Mouse (Mus musculus): Measurements from ENCODE around the gene Mtmr10. TPM values are rescaled to one million over a fixed set of nuclear protein-coding genes. Genes with fewer than 3 reads are reported as not detected.
A peak's percentile ranks its signal among the peaks of the same experiment; 100 is the strongest.

Mtmr10 gene
- polyA plus RNA-seq (2015; fragmentation: Nextera tagmentation; extraction: Ambion mirVana) = 3.2 and 3.4 TPM in 2 replicates

GRCm38 (mm10) chr7:64287414-64288091, at the start of gene Mtmr10:
Gene Mtmr10 (plus strand): TSS chr7:64287653.
- Histone ChIP-seq H3K4me1 (replicated peaks; ENCODE audit: control insufficient read depth, insufficient read depth, low read length) (peaks cover 4% of the 10 kb centered on the region), H3K4me2 (replicated peaks; ENCODE audit: low read depth) (peak within 1 kb of the TSS; percentile 82), H3K9ac (ENCODE audit: low read depth, low read length) (peak within 1 kb of the TSS; percentile 94), H3K27me3 (replicated peaks; ENCODE audit: control insufficient read depth, insufficient read depth, low read length) (no peaks in the 10 kb centered on the region), H3K4me3 (ENCODE audit: low read depth, low read length) (peak within 1 kb of the TSS; percentile 96), H3K27ac (ENCODE audit: low read depth, low read length) (peak within 1 kb of the TSS; percentile 94), H3K36me3 (ENCODE audit: control insufficient read depth, insufficient read depth) (no peaks in the 10 kb centered on the region), H3K9me3 (ENCODE audit: control insufficient read depth) (no peaks in the 10 kb centered on the region)
- under 1% methylated on average over 69 of the region's 77 CpGs for WGBS
- ATAC-seq = peak; percentile 100
- TF ChIP-seq CTCF (IDR thresholded peaks at IDR 0.05; ENCODE audit: low read depth) = peak; percentile 71

DNA sequence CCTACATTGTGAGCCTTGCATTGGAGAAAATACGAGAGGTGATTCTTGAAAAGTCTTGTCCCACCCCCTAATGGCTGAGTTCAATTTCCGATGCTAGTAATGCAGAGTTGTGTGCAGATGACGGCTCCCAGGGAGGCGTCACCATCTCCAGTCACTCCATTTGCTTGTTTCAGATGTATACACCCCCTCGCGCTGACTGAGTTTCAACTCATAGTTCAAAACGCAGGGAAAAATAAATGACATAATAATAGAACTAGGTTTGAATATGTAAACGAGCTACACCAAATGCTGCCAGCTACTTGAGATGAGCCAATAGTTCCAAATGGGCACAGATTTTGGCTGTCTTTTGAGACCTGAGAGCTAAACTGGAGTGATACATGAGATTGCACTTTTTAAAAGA, 49.7 kb upstream of the Mtmr10 start:
- TF ChIP-seq CTCF (IDR thresholded peaks at IDR 0.05; ENCODE audit: low read depth) = no peak
- H3K4me3 ChIP-seq (ENCODE audit: low read depth, low read length) = no peak overlapping the region
- H3K9ac ChIP-seq (ENCODE audit: low read depth, low read length) = no peak overlapping the region
- no peaks in the 10 kb centered on the region for H3K9me3 ChIP-seq (ENCODE audit: control insufficient read depth)
- 86% methylated on average over 8 of the region's 8 CpGs for WGBS
- ATAC-seq = no peak
- no peak overlapping the region for H3K4me2 ChIP-seq (replicated peaks; ENCODE audit: low read depth)
- no peaks in the 10 kb centered on the region for H3K27me3 ChIP-seq (replicated peaks; ENCODE audit: control insufficient read depth, insufficient read depth, low read length)
- H3K27ac ChIP-seq (ENCODE audit: low read depth, low read length) = no peak overlapping the region
- H3K4me1 ChIP-seq (replicated peaks; ENCODE audit: control insufficient read depth, insufficient read depth, low read length) = no peaks in the 10 kb centered on the region
- H3K36me3 ChIP-seq (ENCODE audit: control insufficient read depth, insufficient read depth) = no peaks in the 10 kb centered on the region

- 75% methylated on average over 7 of the region's 7 CpGs for WGBS
- ATAC-seq = peak; percentile 60; the same call in 1 of the 2 replicates
- Histone ChIP-seq H3K4me2 (replicated peaks; ENCODE audit: low read depth) (no peak overlapping the region), H3K9ac (ENCODE audit: low read depth, low read length) (no peak overlapping the region), H3K27me3 (replicated peaks; ENCODE audit: control insufficient read depth, insufficient read depth, low read length) (no peaks in the 10 kb centered on the region), H3K36me3 (ENCODE audit: control insufficient read depth, insufficient read depth) (no peaks in the 10 kb centered on the region), H3K27ac (ENCODE audit: low read depth, low read length) (no peak overlapping the region), H3K4me1 (replicated peaks; ENCODE audit: control insufficient read depth, insufficient read depth, low read length) (no peaks in the 10 kb centered on the region), H3K9me3 (ENCODE audit: control insufficient read depth) (no peaks in the 10 kb centered on the region), H3K4me3 (ENCODE audit: low read depth, low read length) (no peak overlapping the region)
- no peak for TF ChIP-seq CTCF (IDR thresholded peaks at IDR 0.05; ENCODE audit: low read depth)
These were observed 48.9 kb upstream of the Mtmr10 start for GRCm38 (mm10) chr7:64238410-64239086.

DNA sequence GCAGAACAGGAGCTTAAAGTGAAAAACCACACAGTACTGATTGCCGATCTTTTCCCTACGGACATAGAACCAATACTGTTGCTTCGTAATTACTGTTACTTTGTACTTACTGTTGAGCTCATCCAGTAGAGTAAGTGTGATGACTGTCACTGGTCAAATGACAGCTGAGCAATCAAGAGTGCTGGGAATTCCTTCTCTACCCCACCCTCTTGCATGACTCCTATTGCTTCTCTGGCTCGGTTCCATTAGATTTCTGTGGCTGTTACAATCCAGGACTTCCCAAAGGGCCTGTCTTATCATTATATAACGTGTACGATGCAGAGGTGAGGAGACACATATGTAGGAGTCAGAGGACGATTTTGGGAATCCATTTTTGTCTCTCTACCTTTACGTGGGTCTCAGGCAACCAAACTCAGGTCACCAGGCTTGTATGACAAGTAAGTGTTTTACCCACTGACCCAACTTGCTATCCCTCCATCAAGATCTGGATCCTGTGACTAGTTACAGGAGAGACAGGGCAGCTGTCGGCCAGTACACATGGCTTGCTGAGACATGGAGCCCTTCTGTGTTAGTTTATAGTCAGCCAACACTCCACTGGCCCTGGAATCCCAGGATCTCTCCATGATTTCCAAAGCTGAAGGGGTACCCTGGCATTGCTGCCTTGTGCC, 48.2 kb upstream of the Mtmr10 start:
- ATAC-seq = no peak
- no peaks in the 10 kb centered on the region for H3K27me3 ChIP-seq (replicated peaks; ENCODE audit: control insufficient read depth, insufficient read depth, low read length)
- whole genome bisulfite sequencing = 76% methylated on average over 9 of the region's 9 CpGs
- no peak overlapping the region for H3K9ac ChIP-seq (ENCODE audit: low read depth, low read length)
- no peak for TF ChIP-seq CTCF (IDR thresholded peaks at IDR 0.05; ENCODE audit: low read depth)
- no peaks in the 10 kb centered on the region for H3K36me3 ChIP-seq (ENCODE audit: control insufficient read depth, insufficient read depth)
- no peak overlapping the region for H3K4me3 ChIP-seq (ENCODE audit: low read depth, low read length)
- no peaks in the 10 kb centered on the region for H3K4me1 ChIP-seq (replicated peaks; ENCODE audit: control insufficient read depth, insufficient read depth, low read length)
- no peak overlapping the region for H3K27ac ChIP-seq (ENCODE audit: low read depth, low read length)
- H3K4me2 ChIP-seq (replicated peaks; ENCODE audit: low read depth) = no peak overlapping the region
- no peaks in the 10 kb centered on the region for H3K9me3 ChIP-seq (ENCODE audit: control insufficient read depth)

- Histone ChIP-seq H3K4me1 (replicated peaks; ENCODE audit: control insufficient read depth, insufficient read depth, low read length) (no peaks in the 10 kb centered on the region), H3K4me2 (replicated peaks; ENCODE audit: low read depth) (no peak overlapping the region), H3K9me3 (ENCODE audit: control insufficient read depth) (no peaks in the 10 kb centered on the region), H3K9ac (ENCODE audit: low read depth, low read length) (no peak overlapping the region), H3K36me3 (ENCODE audit: control insufficient read depth, insufficient read depth) (no peaks in the 10 kb centered on the region), H3K27me3 (replicated peaks; ENCODE audit: control insufficient read depth, insufficient read depth, low read length) (no peaks in the 10 kb centered on the region), H3K4me3 (ENCODE audit: low read depth, low read length) (no peak overlapping the region), H3K27ac (ENCODE audit: low read depth, low read length) (no peak overlapping the region)
- TF ChIP-seq CTCF (IDR thresholded peaks at IDR 0.05; ENCODE audit: low read depth) = no peak
- ATAC-seq = no peak
- 63% methylated on average over 4 of the region's 4 CpGs for WGBS
These were observed 47.6 kb upstream of the Mtmr10 start for GRCm38 (mm10) chr7:64239806-64240315.

GRCm38 (mm10) chr7:64242424-64242823, 45.0 kb upstream of the Mtmr10 start:
- H3K9ac ChIP-seq (ENCODE audit: low read depth, low read length) = no peak overlapping the region
- no peak for ATAC-seq
- H3K4me2 ChIP-seq (replicated peaks; ENCODE audit: low read depth) = no peak overlapping the region
- TF ChIP-seq CTCF (IDR thresholded peaks at IDR 0.05; ENCODE audit: low read depth) = no peak
- H3K4me3 ChIP-seq (ENCODE audit: low read depth, low read length) = no peak overlapping the region
- H3K27me3 ChIP-seq (replicated peaks; ENCODE audit: control insufficient read depth, insufficient read depth, low read length) = no peaks in the 10 kb centered on the region
- H3K27ac ChIP-seq (ENCODE audit: low read depth, low read length) = no peak overlapping the region
- 72% methylated on average over 4 of the region's 4 CpGs for WGBS
- H3K9me3 ChIP-seq (ENCODE audit: control insufficient read depth) = no peaks in the 10 kb centered on the region
- no peaks in the 10 kb centered on the region for H3K36me3 ChIP-seq (ENCODE audit: control insufficient read depth, insufficient read depth)
- no peaks in the 10 kb centered on the region for H3K4me1 ChIP-seq (replicated peaks; ENCODE audit: control insufficient read depth, insufficient read depth, low read length)
